Mouse (Mus musculus): Measurements from ENCODE around the gene Fntb. TPM values are rescaled to one million over a fixed set of nuclear protein-coding genes. Genes with fewer than 3 reads are reported as not detected.

Gene Fntb
- total and polyA plus RNA-seq, 3 experiments, result 10.4 to 79.8 (median 30.1) TPM

DNA sequence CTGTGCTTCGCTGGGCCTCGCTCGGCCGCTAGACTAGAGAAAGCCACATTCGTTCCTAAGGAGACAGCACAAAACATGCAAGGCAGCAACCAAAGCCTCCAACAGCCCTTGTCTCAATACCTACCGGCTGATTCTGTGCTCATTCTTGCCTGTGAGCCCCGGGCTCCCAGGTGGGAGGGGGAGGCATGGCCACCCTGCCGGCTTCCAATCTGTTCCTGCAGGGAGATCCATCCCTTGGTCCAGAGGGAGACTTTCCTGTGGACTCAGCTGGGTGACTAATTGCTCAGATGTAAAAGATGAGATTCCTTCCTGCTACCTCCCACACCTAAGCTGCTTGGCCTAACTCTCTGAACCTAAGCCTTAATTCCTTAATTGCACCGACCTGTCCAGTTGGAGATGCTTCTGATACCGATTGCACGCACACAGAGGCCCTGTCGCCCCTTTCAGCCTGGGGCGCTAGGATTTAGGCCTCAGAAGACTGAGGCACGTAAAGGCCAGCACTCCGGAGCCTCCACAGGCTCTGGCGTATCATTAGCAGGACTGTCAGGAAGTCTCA, 145.9 kb downstream of the Fntb start:
- Histone ChIP-seq H3K4me3 (ENCODE audit: low read depth, low read length) (no peak overlapping the region; the same call in 1 of the 2 replicates), H3K4me1 (ENCODE audit: insufficient read depth, low read depth, low read length) (peaks cover 52% of the 10 kb centered on the region)
- no peak for ATAC-seq (ENCODE audit: extremely low read depth, insufficient number of reproducible peaks, low FRiP score, poor library complexity, severe bottlenecking)

DNA sequence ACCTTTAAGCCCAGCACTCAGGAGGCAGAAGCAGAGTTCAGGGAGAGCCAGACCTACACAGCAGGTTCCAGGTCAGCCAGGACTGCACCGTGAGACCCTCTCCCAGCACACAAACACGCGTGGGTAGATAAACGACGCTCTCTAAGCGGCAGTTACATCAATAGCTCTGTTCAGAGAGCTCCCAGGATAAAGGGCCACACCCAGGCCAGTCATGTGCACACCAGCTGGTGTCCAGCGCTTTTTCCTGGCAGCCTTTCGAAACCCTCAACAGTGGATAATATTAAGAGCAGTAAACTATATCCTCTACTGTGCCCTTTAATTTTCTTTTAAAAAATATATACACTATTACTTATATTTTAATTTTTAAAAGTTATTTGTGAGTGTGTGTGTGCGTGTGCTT, 146.8 kb downstream of the Fntb start:
- Histone ChIP-seq H3K4me1 (ENCODE audit: insufficient read depth, low read depth, low read length) (peaks cover 43% of the 10 kb centered on the region), H3K27me3 (ENCODE audit: insufficient read depth, low read length) (no peaks in the 10 kb centered on the region), H3K36me3 (replicated peaks) (peaks cover 82% of the 10 kb centered on the region), H3K4me3 (ENCODE audit: low read depth, low read length) (no peak overlapping the region; the same call in 1 of the 2 replicates), H3K9me3 (replicated peaks) (no peaks in the 10 kb centered on the region)
- no peak for DNase-seq (ENCODE audit: low spot score)
- TF ChIP-seq GATA2 (IDR thresholded peaks at IDR 0.05; ENCODE audit: borderline replicate concordance, low read depth, low read length), result no peak
- TF ChIP-seq POLR2AphosphoS5 (IDR thresholded peaks at IDR 0.05; ENCODE audit: insufficient replicate concordance, low read depth, low read length), result no peak
- TF ChIP-seq TAL1 (conservative IDR thresholded peaks at IDR 0.05; ENCODE audit: low read depth, low read length), result no peak
- no peak for TF ChIP-seq GATA1 (IDR thresholded peaks at IDR 0.05; ENCODE audit: borderline replicate concordance, low read length)
- no peak for TF ChIP-seq CTCF (IDR thresholded peaks at IDR 0.05; ENCODE audit: low read depth, low read length)
- no peak for ATAC-seq (ENCODE audit: extremely low read depth, insufficient number of reproducible peaks, low FRiP score, poor library complexity, severe bottlenecking)

More for the DNA sequence above, 145.9 kb downstream of the Fntb start:
- Histone ChIP-seq H3K36me3 (replicated peaks) (peaks cover 83% of the 10 kb centered on the region), H3K27me3 (ENCODE audit: insufficient read depth, low read length) (no peaks in the 10 kb centered on the region), H3K9me3 (replicated peaks) (no peaks in the 10 kb centered on the region)
- TF ChIP-seq POLR2AphosphoS5 (IDR thresholded peaks at IDR 0.05; ENCODE audit: insufficient replicate concordance, low read depth, low read length), result no peak
- no peak for TF ChIP-seq GATA2 (IDR thresholded peaks at IDR 0.05; ENCODE audit: borderline replicate concordance, low read depth, low read length)
- TF ChIP-seq GATA1 (IDR thresholded peaks at IDR 0.05; ENCODE audit: borderline replicate concordance, low read length), result no peak
- no peak for DNase-seq (ENCODE audit: low spot score)

DNA sequence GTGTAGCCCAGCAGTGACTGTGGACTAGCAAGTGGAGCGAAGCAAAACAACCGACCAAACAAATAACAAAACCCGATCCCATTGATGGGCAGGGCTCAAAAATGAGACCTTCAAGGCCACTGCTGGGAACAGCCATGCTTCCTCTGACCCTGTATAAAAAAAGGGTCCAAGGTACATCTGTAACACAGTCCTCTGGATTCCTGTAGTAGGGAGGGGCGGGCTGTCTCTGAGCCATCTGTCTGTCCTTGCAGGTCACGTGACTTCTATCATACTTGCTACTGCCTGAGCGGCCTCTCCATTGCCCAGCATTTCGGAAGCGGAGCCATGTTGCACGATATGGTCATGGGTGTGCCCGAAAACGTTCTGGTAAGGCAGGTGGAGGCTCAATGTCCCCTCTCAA, 150.8 kb downstream of the Fntb start:
- ATAC-seq (ENCODE audit: extremely low read depth, insufficient number of reproducible peaks, low FRiP score, poor library complexity, severe bottlenecking) (no peak), DNase-seq (ENCODE audit: low spot score) (no peak)
- Histone ChIP-seq H3K4me1 (ENCODE audit: insufficient read depth, low read depth, low read length) (peaks cover 23% of the 10 kb centered on the region), H3K27me3 (ENCODE audit: insufficient read depth, low read length) (no peaks in the 10 kb centered on the region), H3K36me3 (replicated peaks) (peaks cover 76% of the 10 kb centered on the region), H3K9me3 (replicated peaks) (no peaks in the 10 kb centered on the region), H3K4me3 (ENCODE audit: low read depth, low read length) (no peak overlapping the region)
- no peak for TF ChIP-seq POLR2AphosphoS5 (IDR thresholded peaks at IDR 0.05; ENCODE audit: insufficient replicate concordance, low read depth, low read length)

DNA sequence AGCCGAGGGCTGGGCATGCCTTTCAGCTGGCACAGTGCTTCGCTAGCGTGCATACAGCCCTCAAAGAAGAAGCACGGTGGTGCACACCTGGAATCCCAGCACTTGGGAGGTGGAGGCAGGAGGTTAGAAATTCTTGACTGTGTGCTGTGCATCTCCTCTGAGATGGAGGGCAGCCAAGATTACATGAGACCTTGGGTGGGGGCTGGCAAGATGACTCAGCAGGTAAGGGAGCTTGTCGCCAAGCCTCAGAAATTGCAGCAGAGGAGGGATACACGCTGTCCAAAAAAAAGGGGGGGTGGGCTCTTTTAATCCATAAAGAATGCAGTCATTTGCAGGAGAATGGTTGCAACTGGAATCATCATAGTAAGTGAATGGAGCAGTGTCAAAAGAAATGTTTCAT, 152.7 kb downstream of the Fntb start:
- peaks cover 67% of the 10 kb centered on the region for H3K36me3 ChIP-seq (replicated peaks)
- H3K4me3 ChIP-seq (ENCODE audit: low read depth, low read length), result 0 out of 2 replicates have a peak overlapping the region, but pooled peaks have one; percentile 5
- H3K4me1 ChIP-seq (ENCODE audit: insufficient read depth, low read depth, low read length), result peaks cover 11% of the 10 kb centered on the region
- H3K27me3 ChIP-seq (ENCODE audit: insufficient read depth, low read length), result no peaks in the 10 kb centered on the region
- DNase-seq (ENCODE audit: low spot score) (no peak), ATAC-seq (ENCODE audit: extremely low read depth, insufficient number of reproducible peaks, low FRiP score, poor library complexity, severe bottlenecking) (no peak)
- TF ChIP-seq POLR2AphosphoS5 (IDR thresholded peaks at IDR 0.05; ENCODE audit: insufficient replicate concordance, low read depth, low read length), result no peak
- TF ChIP-seq TAL1 (conservative IDR thresholded peaks at IDR 0.05; ENCODE audit: low read depth, low read length), result no peak
- TF ChIP-seq GATA1 (IDR thresholded peaks at IDR 0.05; ENCODE audit: borderline replicate concordance, low read length), result no peak
- TF ChIP-seq GATA2 (IDR thresholded peaks at IDR 0.05; ENCODE audit: borderline replicate concordance, low read depth, low read length), result no peak
- no peak for TF ChIP-seq CTCF (IDR thresholded peaks at IDR 0.05; ENCODE audit: low read depth, low read length)
- H3K9me3 ChIP-seq (replicated peaks), result no peaks in the 10 kb centered on the region

DNA sequence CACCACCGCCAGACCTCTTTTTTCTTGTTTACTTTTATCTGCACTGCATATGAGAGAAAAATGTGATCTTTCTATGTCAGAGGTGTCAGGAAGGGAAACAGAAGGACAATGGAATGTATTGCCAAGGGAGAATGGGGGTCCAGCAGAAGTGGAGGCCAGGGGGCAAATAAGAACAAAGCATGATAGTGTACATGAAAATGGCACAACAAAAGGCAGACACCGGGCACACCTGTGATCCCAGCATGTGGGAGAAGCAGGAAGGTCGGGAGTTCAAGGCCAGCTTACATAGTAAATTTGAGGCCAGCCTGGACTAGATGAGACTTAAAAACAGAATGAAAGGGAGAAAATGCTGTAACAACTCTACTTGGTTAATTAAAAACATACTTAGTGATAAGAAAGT, 153.5 kb downstream of the Fntb start:
- ATAC-seq (ENCODE audit: extremely low read depth, insufficient number of reproducible peaks, low FRiP score, poor library complexity, severe bottlenecking) (no peak), DNase-seq (ENCODE audit: low spot score) (no peak)
- TF ChIP-seq GATA2 (IDR thresholded peaks at IDR 0.05; ENCODE audit: borderline replicate concordance, low read depth, low read length) (no peak), GATA1 (IDR thresholded peaks at IDR 0.05; ENCODE audit: borderline replicate concordance, low read length) (no peak), TAL1 (conservative IDR thresholded peaks at IDR 0.05; ENCODE audit: low read depth, low read length) (no peak), CTCF (IDR thresholded peaks at IDR 0.05; ENCODE audit: low read depth, low read length) (no peak), POLR2AphosphoS5 (IDR thresholded peaks at IDR 0.05; ENCODE audit: insufficient replicate concordance, low read depth, low read length) (no peak)
- no peak overlapping the region for H3K4me3 ChIP-seq (ENCODE audit: low read depth, low read length)
- H3K9me3 ChIP-seq (replicated peaks), result no peaks in the 10 kb centered on the region
- H3K27me3 ChIP-seq (ENCODE audit: insufficient read depth, low read length), result no peaks in the 10 kb centered on the region
- peaks cover 63% of the 10 kb centered on the region for H3K36me3 ChIP-seq (replicated peaks)
- peaks cover 11% of the 10 kb centered on the region for H3K4me1 ChIP-seq (ENCODE audit: insufficient read depth, low read depth, low read length)

DNA sequence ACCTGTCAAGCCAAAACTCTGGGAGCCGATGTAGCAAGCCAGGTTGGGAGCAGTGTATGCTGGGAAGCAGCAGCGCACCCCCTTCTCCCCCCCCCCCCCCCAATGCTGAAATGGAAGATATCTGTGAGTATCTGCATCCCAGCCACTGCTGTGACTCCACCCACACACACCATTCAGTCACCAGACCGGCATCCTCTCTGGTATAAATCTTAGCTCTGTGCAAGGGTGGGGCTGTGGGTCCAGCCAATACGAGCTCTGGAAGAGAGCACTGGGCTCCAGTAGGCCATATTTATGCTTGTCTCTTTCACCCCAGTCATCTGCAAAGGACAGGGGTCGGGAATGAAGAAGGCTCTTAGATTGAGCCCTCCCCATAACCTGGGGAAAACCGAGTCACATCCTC, 155.0 kb downstream of the Fntb start:
- Histone ChIP-seq H3K27me3 (ENCODE audit: insufficient read depth, low read length) (no peaks in the 10 kb centered on the region), H3K9me3 (replicated peaks) (no peaks in the 10 kb centered on the region), H3K4me3 (ENCODE audit: low read depth, low read length) (no peak overlapping the region), H3K36me3 (replicated peaks) (peaks cover 50% of the 10 kb centered on the region), H3K4me1 (ENCODE audit: insufficient read depth, low read depth, low read length) (peaks cover 9% of the 10 kb centered on the region)
- ATAC-seq (ENCODE audit: extremely low read depth, insufficient number of reproducible peaks, low FRiP score, poor library complexity, severe bottlenecking), result no peak
- DNase-seq (ENCODE audit: low spot score), result no peak
- TF ChIP-seq GATA2 (IDR thresholded peaks at IDR 0.05; ENCODE audit: borderline replicate concordance, low read depth, low read length) (no peak), CTCF (IDR thresholded peaks at IDR 0.05; ENCODE audit: low read depth, low read length) (no peak), TAL1 (conservative IDR thresholded peaks at IDR 0.05; ENCODE audit: low read depth, low read length) (no peak), GATA1 (IDR thresholded peaks at IDR 0.05; ENCODE audit: borderline replicate concordance, low read length) (no peak), POLR2AphosphoS5 (IDR thresholded peaks at IDR 0.05; ENCODE audit: insufficient replicate concordance, low read depth, low read length) (no peak)
